Mouse (Mus musculus): ENCODE measurements around the gene Dlg1. TPM values are rescaled to one million over a fixed set of nuclear protein-coding genes. Genes with fewer than 3 reads are reported as not detected.

Dlg1 gene
- total RNA-seq, 2 experiments from 2014 or later = 185 to 202 TPM

DNA sequence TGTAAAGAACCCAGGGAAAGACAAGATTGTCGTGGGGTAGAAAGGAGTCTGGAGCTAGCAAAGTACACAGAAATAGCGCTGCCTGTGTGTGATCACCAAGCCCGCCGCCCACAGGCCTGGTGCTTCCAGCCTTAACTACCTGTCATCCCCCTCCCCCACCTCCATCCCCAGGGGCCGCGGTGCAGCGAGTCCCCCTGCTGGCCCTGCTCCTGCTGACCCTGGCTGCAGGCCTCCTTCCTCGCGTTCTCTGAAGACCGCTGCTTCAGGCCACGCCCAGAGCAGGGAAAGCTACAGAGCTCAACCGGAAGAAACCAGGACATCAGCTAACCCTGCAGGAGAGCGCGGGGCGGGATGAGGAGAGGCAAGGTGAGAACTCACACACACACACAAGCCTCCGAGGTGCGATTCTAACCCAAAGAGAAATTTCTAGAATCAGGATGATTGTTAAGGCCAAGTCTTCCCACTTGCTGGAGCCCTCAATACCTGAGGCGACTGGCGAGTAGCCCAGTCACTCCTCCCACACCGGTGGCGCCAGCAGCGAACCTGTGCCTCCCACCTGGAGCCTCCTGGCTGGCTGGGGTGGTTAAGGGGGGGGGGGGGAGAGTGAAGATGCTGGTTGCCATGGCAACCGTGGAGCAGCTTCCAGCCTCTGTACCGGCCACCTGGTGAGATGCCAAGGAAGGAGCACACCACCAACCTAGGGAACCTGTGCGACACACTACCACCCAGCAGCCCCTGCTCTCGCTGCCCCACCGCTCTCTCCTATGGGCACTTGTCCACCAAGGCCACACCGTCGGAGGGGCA lies 233.9 kb downstream of the Dlg1 start:
- peak overlapping the region; percentile 96 for H3K27ac ChIP-seq
- peak overlapping the region; percentile 9; the same call in 1 of the 2 replicates for H3K4me3 ChIP-seq
- no peak; the same call in 1 of the 2 replicates for TF ChIP-seq CTCF (IDR thresholded peaks at IDR 0.05)
- intact Hi-C loops (cut with DNase I) = loop anchor here (5.0 kb wide), 1 partner anchor 300 kb away; no protein-coding TSS in a partner anchor
- DNase-seq (ENCODE audit: extremely low spot score in 1 of 2, low spot score in 2 of 2) = peak; percentile 66 to 76

DNA sequence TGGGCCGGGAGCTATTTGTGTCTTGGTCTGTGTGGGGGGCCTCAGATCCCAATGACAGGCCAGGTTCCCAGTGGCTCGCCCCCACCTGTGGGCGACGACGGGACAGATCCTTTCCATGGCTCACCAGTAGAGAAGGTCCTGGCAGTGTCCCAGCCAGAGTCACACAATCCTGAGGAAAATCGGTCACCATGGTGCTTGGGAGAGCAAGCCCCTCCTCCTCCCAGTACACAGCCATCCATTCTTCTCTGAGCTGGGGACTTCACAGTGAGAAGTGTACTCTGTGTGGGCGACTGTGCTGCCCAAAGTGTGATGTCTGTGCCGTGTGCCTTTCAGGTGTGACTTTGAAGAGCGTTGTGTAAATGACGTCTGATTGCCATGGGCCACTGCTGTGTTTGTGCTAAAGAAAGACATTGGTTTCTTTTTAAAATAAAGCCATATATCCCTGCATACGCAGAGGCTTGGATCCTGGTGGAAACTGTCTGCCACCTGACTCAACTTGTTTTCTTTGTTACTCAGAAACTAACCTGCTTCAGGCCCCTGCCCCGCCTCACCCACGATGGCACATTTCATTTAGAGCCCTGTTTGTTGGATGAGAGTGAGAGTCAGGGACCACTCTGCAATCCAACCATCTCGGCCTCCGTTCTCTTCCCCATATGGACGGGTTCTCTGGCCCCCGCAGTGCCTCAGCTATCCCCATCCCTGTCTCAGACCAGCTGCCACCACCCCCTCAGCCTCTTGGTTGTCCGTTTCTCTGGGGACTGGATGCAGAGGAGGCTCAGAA lies 235.5 kb downstream of the Dlg1 start:
- no peak for TF ChIP-seq CTCF (IDR thresholded peaks at IDR 0.05)
- Histone ChIP-seq H3K27ac (peak overlapping the region; percentile 96), H3K4me3 (no peak overlapping the region)
- peak; percentile 79 to 87 for DNase-seq (ENCODE audit: extremely low spot score in 1 of 2, low spot score in 2 of 2)
- intact Hi-C loops (cut with DNase I) = loop anchor here (1.0 to 5.0 kb wide), 3 partner anchors 11 to 301 kb away; no protein-coding TSS in a partner anchor

DNA sequence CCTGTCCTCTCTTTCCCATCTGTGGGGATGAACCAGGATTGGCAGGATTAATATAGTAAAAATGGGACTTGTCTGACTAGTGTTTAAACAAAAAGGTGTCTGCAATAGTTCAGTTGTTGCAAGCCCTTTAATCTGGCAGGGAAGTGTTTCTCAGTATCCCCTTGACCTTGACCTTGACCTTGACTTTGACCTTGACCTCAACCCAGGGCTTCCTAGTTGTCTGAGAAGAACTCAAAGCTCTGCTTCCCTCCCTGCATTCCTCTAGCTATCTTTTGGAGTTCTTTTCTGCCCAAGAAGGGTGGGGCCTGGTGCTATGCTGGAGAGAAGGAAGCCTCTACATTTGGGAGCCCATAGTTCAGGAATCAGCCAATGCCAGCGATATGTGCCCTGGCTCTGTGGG lies 238.6 kb downstream of the Dlg1 start:
- intact Hi-C loops (cut with DNase I) = no loop called here
- no peak for DNase-seq (ENCODE audit: extremely low spot score in 1 of 2, low spot score in 2 of 2)
- TF ChIP-seq CTCF (IDR thresholded peaks at IDR 0.05) = no peak

DNA sequence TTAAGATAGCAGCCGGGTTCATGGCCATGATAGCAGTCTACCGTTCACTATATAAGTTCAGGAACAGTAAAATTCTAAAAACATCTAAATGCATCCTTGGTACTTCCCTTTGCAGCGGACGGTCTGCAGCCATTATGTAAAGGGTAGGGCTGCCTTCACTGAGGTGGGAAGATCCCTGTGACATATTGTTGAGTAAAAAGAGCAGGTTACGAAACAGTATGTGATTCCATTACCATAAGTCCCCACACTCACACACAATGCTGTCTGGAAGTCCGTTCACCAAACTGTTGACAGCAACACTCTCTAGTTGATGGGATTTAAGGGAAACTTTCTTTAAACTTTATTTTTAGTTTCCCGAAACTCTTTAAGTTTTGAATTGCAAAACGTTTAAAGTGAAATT lies 240.0 kb downstream of the Dlg1 start:
- DNase-seq (ENCODE audit: extremely low spot score in 1 of 2, low spot score in 2 of 2) = no peak
- intact Hi-C loops (cut with DNase I) = no loop called here
- peak overlapping the region; percentile 91 for H3K27ac ChIP-seq
- no peak overlapping the region for H3K4me3 ChIP-seq
- no peak for TF ChIP-seq CTCF (IDR thresholded peaks at IDR 0.05)

More for the DNA sequence above, 238.6 kb downstream of the Dlg1 start:
- Histone ChIP-seq H3K27ac (peak overlapping the region; percentile 91), H3K4me3 (no peak overlapping the region)

GRCm38 (mm10) chr16:31905331-31905730 lies 242.1 kb downstream of the Dlg1 start:
- peak overlapping the region; percentile 94 for H3K27ac ChIP-seq
- intact Hi-C loops (cut with DNase I) = no loop called here
- H3K4me3 ChIP-seq = no peak overlapping the region
- peak; percentile 49 for TF ChIP-seq CTCF (IDR thresholded peaks at IDR 0.05)
- DNase-seq (ENCODE audit: extremely low spot score in 1 of 2, low spot score in 2 of 2) = no peak

DNA sequence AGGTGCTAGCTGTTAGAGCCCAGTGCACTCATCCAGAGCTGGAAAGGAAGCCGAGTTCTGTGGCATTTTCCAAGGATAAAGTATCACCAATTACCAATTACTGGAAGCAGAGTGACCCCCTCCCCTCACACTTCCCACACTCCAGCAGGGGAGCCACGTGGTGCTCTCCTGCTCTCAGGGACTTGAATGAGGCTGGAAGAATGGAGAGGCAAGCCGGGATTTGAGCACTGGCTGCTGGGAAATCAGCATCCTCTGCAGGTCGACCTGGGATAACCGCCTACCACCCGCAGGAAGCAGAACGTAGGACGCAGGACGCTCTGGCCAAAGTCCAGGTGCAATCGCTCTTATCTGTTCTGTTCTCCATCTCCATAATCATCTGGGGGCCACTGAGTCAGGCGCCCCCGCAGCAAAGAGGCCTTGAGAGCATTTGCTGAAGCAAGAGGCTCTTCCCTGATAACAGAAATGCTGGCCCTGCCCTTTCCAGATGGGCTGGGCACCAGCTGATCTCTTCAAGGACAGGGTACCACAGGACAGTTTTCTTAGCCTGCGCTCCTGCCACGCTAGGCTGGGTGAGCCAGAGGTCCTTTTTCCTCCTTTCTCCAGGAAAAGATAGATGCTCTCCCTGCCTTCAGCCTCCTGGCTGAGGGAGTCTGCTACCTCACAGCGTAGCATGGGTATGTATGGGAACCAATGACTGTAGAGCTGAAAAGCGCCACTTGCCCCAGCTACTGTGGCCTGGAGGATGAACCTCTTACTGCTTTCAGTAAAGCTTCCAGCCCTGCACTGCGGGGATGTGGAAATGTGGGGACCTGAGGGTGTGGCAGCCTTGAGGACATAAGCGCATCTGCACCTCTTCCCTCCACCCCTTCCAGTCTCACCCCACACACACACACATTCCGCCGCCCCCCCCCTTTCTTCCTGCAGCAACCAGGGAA lies 242.9 kb downstream of the Dlg1 start:
- DNase-seq (ENCODE audit: extremely low spot score in 1 of 2, low spot score in 2 of 2) = no peak
- Histone ChIP-seq H3K27ac (peak overlapping the region; percentile 94), H3K4me3 (no peak overlapping the region)
- no peak; the same call in 1 of the 2 replicates for TF ChIP-seq CTCF (IDR thresholded peaks at IDR 0.05)
- intact Hi-C loops (cut with DNase I) = no loop called here

DNA sequence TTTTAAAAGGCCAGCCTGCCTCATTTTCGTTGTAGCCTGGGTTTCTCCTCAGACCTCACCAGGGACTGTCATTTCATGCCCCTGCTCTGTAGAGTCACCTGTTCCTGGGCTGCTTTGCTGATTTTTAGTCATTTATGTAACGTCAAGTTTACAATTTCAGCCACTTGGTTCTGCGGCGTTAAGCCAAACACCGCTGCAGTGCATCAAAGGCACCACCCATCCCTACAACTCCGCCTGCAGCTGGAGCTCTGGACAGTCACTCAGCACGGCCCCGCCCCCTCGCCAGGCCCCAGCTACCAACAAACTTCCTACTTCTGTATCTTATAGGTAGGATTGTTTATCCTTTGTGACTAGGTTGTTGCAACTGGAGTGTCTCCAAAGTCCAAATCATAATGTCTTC lies 243.7 kb downstream of the Dlg1 start:
- no peak overlapping the region for H3K4me3 ChIP-seq
- intact Hi-C loops (cut with DNase I) = no loop called here
- TF ChIP-seq CTCF (IDR thresholded peaks at IDR 0.05) = no peak
- peak in 1 of 2 experiments; percentile 31 for DNase-seq (ENCODE audit: extremely low spot score in 1 of 2, low spot score in 2 of 2)
- peak overlapping the region; percentile 94 for H3K27ac ChIP-seq

DNA sequence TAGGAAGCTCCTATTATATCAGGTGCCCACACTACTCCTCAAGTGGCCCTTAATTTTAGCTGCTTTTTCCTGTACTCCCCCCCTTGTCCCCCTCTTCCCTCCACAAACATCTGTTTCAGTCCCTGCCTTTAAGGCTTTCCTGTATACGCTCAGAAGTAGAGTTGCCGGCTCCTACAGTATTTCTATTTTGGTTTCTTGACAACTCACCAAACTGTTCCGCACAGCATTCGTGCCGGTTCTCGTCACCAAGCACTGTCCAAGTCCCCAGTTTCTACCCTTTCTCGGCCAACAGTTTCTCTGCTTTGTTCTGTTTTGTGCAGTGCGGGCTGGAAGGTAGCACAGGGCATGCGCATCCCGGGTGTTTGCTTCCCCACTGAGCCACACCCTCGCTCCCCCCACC lies 245.7 kb downstream of the Dlg1 start:
- no peak for TF ChIP-seq CTCF (IDR thresholded peaks at IDR 0.05)
- Histone ChIP-seq H3K27ac (peak overlapping the region; percentile 91), H3K4me3 (no peak overlapping the region)
- intact Hi-C loops (cut with DNase I) = loop anchor here (1.0 kb wide), 1 partner anchor 11 kb away; no protein-coding TSS in a partner anchor
- DNase-seq (ENCODE audit: extremely low spot score in 1 of 2, low spot score in 2 of 2) = peak in 1 of 2 experiments; percentile 50

DNA sequence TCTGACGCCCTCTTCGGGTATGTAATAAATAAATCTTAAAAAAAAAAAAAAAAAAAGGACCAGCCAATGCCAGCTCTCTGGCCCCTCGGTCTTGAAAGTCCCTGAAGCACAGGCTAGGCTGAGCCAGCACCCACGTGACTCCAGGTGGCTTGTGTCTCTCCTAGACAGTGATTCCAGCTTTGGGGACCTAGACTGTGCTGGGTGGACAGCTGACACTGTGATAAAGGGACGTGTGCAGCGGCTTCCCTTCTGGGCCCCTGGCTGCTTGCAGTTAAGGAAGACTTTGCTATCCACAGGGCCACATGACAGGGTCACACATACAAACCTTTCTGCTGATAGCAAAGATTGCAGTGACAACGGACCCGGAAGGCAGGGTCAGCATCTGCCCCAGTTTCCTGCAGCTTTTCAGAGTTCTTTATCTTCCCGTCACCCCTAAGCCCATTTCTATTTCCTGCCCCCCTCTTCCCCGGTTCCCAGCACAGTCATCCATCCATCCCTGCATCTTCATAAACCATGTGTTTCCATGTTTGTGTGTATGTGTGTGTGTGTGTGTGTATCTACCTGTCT lies 247.1 kb downstream of the Dlg1 start:
- no peak for TF ChIP-seq CTCF (IDR thresholded peaks at IDR 0.05)
- Histone ChIP-seq H3K4me3 (no peak overlapping the region), H3K27ac (peak overlapping the region; percentile 64; the same call in 1 of the 2 replicates)
- DNase-seq (ENCODE audit: extremely low spot score in 1 of 2, low spot score in 2 of 2) = no peak
- intact Hi-C loops (cut with DNase I) = no loop called here

- TF ChIP-seq CTCF (IDR thresholded peaks at IDR 0.05) = no peak
- Histone ChIP-seq H3K27ac (peak overlapping the region; percentile 62), H3K4me3 (no peak overlapping the region)
- intact Hi-C loops (cut with DNase I) = loop anchor here (1.0 to 5.0 kb wide), 3 partner anchors 39 to 455 kb away; partner anchors contain the start of gene Meltf
- DNase-seq (ENCODE audit: extremely low spot score in 1 of 2, low spot score in 2 of 2) = no peak
These were observed 254.5 kb downstream of the Dlg1 start for GRCm38 (mm10) chr16:31917776-31918175.

Measured in left cerebral cortex, adult 2 months (tissue).